Mouse (Mus musculus) gastrocnemius, postnatal 14 days (tissue): ENCODE measurements around the gene Exoc3. TPM values are rescaled to one million over a fixed set of nuclear protein-coding genes. Genes with fewer than 3 reads are reported as not detected.

Source experiments
- DNase-seq: peaks from one replicate; pipeline ENCODE4 v3.0.0; 2021; ENCODE audit warnings: mixed read lengths
- intact Hi-C: fragments of 180-260 bp; cut with DNase I; formaldehyde crosslinking; loops from one replicate; pipeline ENCODE4 v1.15.1; 2025; ENCODE audit warnings: low total_unique reads
- long read RNA-seq, 2 experiments: library from polyadenylated mRNA; stranded (forward); transcript quantifications; one replicate each; pipeline ENCODE4 v2.0.0; 2021
- total RNA-seq, 2 experiments: library from RNA; stranded (reverse); gene quantifications; 2 replicates each; pipeline ENCODE4 v1.2.3; 2021

The Exoc3 gene
- 10 to 100 TPM; 28.3 to 30.5 TPM for total RNA-seq
- long read RNA-seq, experiment 1, full-length matches to known transcripts, result 30 of 42 reads
- long read RNA-seq, experiment 1, partial matches to known transcripts, result 5 of 42 reads
- long read RNA-seq, experiment 1, other reads (novel, unspliced or antisense), result 7 of 42 reads
- long read RNA-seq, experiment 2, full-length matches to known transcripts, result 47 of 66 reads
- long read RNA-seq, experiment 2, partial matches to known transcripts, result 3 of 66 reads
- long read RNA-seq, experiment 2, other reads (novel, unspliced or antisense), result 16 of 66 reads

DNA sequence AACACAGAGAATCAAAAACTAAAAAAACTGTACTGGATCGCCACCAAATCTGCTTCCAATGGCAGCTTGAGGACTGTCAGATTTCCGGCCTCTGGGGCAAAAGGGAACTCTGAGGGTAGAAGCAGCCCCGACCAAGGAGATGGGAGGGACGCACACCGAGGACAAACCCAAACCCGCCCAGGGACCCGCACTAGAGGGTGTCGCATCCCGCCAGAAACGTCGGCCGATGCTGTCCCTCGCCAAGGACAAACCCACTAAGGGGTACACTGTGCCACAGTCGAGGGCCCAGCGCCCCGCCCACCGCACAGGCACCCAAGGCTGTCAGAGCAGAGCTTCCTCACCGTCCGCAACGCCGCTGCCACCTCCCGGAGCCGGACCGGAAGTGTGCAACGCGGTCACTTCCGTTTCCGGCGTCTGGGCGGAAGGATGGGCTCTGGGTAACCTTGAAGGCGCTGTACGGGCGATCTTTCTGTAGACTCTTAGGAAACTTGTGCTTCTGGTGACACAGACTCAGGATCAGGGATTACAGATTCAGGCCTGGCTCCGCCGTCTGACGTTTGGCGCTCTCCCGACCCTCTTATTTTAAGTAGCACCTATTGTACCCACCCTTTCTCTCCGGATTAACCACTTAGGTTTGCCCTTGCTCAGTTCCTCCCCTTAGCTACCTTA lies at the start of gene Exoc3:
Gene Exoc3 (minus strand): TSS at position 416 of the 669 bp plus-strand sequence.
- DNase-seq, result peak; percentile 91
- intact Hi-C loops, result no loop called here

DNA sequence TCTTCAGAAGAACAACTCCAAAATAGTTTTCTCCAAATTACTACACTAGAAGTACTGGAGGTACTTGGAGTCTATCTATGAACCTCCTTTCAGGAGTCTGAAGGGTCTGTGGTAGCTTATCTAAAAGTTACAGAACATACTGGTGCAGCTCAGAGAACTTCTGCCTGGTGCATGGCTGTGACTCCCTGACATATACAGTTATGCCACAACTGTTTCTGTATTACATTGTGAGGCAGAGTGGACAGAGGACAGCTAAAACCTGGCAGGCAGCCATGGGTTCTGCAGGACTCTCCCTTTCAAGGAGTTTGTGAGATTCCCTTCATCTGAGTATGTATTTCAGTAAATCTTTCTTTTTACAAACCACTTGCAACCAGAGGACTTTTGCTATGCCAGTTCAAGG lies 38.0 kb upstream of the Exoc3 start:
- intact Hi-C loops, result no loop called here
- no peak for DNase-seq

DNA sequence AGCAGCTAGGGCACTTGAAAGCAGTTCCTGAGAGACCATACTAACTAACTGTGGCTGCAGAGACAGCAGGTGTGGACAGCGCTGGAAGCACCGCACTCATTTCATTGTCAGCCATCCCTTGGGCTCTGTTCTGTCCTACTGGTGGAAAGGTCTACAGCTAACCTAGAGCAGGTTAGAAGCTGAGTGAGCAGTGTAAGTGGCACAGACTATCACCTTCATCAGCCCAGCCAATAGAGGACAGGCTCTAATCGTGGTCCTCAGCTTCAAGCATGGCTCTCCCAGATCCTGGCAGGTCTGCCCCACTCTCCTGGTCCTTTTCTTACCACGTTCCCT lies 37.3 kb upstream of the Exoc3 start:
- intact Hi-C loops, result no loop called here
- DNase-seq, result no peak

DNA sequence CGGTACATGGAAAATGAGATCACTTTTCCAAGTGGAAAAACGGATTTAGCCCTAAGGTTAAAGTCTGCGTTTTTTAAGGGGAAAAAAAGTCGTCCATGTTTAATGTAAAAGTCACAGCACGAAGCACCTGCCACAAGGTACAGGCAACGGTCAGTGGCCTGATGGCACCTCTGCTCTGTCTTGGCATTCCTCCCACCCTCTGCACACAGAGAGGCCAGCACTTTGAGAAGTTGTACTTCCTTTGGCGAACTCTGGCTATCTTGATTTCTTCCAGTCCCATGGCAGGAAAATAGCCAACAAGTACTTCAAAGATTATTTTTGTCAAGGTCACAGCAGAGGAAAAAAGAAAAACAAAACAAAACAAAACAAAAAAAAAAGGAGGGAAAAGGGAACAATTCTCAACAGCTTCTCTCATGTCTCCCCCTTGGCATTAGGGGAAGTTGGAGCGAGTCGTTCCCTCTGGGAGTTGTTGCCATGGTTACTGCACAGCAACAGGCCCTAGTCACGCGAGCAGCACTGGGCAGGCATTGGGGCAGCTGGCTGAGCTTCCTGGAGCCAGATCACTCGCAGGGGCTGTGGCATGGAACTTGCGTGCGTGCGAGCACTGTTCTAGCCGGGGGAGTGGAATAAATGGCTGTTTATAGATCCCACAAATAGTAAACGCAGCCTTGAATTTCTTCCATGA lies 36.8 kb upstream of the Exoc3 start:
- intact Hi-C loops, result no loop called here

DNA sequence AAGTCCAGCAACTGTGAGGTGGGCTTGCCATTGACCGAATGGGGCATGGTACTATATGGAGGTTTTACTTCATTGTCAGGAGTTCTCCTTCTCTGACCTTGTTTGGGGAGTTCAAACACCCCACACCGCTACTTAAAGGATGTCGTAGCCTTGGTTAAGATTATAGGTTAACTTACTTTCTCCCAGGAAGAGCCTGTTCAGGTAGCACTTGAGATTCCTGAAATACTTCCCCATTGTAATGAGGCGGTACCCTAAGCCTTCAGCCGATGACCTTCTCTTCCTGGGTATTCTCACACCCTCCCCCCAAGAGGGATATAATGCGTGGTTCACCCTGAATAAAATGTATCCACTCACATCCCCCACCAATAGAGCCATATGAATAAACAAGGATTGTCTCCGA lies 29.0 kb upstream of the Exoc3 start:
- intact Hi-C loops, result no loop called here
- no peak for DNase-seq

More for the DNA sequence above, 36.8 kb upstream of the Exoc3 start:
- peak; percentile 69 for DNase-seq

DNA sequence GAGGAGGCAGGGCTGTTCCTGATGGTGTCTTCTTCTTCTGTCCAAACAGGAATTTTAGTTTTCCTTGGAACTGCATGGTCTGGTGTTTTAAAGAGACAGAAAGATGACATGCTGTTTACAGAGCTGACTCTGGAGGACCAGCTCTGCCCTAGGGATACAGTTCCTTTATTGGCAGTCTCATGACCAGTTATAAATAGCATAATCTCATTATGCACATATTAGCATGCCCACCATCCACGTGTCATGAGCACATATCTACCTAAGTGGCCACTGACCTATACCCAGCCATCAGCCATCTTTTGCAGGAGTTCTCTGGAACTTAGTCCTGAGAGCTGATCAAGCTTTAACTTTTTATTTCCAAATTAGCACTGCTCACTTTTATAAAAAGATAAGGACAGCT lies 12.1 kb upstream of the Exoc3 start:
- DNase-seq, result no peak
- intact Hi-C loops, result no loop called here

DNA sequence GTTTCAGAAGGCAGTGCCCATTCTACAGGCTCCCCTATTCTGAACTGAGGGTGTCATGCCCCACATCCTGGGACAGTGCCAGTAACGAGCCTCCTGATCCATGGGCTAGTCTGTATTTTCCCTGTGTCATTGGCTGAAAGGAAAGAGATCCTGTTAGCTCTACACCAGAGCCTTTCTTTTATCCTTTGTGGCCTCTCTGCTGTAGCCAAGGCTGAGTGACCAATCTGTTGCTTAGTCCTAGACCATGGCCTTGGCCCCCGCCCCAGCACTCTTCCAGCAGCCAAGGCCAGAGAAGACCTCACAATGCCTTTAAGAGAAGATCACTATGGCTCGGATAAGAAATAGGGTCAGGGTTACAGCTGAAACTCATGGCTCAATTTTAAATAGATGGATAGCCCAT lies 9.9 kb upstream of the Exoc3 start:
- intact Hi-C loops, result no loop called here
- DNase-seq, result no peak

DNA sequence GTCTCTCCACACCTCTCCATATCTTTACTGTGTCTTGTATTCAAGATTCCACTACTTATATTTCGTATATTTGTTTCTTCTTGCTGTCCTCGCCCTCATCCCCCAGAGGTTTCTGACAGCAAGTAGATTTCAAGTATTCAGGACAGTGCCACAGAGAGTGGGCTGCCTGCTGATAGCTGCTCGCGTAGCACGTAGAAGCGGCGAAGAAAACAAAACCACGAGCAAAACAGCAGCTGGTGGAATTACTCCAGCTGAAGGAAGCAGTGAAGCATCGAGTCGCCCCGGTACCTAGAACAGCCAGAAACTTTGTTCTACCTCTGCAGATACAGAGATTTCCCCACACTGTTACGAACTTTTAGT lies 434 bp upstream of the Exoc3 start:
- intact Hi-C loops, result no loop called here
- DNase-seq, result no peak

DNA sequence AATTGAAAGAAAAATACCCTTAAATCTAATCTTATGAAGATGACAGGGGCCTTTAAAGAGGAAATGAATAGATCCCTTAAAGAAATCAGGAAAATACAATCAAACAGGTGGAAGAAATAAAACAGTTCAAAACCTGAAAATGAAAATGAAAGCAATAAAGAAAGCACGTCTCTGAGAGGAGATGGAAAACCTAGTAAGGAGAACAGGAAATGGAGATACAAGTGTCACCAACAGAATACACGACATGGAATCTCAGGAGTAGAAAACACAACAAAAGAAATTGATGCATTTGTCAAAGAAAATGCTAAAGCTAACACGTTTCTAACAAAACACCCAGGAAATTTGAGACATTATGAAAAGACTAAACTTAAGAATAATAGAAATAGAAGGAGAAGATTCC lies 12.1 kb downstream of the Exoc3 start:
- no peak for DNase-seq
- intact Hi-C loops, result no loop called here

DNA sequence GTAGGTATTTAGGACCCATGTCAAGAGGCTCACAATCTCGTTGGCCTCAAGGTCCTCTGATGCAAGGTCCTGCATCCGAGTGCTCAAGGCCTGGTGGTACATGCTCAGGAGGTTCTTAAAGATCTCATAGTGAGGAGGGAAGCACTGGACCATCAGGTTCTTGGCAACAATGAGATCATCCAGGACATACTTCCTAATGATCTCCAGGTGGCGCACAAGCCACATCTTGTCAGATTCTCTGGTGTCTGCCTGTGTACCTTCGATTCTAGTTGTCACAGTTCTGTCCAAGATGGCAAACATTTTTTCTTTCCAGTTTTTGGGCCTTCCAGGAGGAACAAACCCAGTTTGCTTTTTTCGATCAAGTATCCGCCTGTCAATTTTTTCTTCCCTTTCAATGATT lies 15.9 kb downstream of the Exoc3 start:
- no peak for DNase-seq

DNA sequence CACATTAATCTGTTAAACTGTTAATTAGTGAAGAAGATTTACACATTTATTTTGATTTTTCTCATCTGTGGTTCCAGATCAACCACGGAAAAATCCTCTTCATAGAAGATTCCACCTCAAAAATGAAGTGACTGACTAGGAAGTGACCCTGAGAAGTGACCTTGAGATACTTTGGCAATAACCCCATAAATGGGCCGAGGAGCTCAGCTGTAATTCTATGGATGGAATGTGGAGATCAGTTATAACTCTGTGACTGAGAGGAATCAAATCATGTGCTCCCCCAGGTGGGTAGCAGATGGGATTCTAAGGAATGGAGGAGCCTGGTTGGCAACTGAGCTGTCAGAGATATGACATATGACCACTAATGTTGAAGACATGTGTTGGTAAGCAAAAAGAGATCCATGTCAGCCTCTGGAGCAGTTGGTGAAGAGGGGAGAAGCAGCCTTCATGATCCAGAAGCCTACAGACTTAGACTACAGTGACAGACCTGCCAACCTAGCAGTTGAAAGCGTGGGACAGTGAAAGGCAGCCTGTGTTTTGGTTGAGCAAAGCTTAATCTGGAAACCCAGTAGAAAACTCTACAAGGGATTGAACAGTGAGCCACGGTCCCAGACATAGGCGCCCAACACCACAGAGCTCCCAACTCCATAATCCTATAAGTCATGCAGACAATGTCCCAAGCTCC lies 25.4 kb downstream of the Exoc3 start:
- intact Hi-C loops, result no loop called here

More for the DNA sequence above, 15.9 kb downstream of the Exoc3 start:
- intact Hi-C loops, result loop anchor here (5.0 kb wide), 1 partner anchor 110 kb away; no protein-coding TSS in a partner anchor

DNA sequence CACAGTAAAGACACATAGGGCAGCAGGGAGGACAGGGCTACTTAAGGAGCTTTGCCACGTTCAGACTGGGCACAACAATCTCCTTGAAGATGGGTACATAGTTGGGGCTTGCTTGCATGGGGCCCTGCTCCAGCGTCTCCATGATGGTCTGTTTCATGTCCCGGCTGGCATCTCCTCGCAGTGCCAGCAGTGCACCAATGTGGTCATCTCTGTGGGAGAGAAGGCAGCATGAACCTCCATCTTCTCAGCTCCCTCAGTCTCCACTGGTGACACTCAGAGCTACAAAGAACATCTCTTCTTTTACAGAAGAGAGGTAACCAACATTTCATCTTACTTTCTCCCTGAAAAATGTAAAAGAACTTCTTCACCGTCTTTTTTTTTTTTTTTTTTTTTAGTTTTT lies 36.5 kb downstream of the Exoc3 start:
- no peak for DNase-seq
- intact Hi-C loops, result no loop called here

More for the DNA sequence above, 25.4 kb downstream of the Exoc3 start:
- DNase-seq, result no peak

DNA sequence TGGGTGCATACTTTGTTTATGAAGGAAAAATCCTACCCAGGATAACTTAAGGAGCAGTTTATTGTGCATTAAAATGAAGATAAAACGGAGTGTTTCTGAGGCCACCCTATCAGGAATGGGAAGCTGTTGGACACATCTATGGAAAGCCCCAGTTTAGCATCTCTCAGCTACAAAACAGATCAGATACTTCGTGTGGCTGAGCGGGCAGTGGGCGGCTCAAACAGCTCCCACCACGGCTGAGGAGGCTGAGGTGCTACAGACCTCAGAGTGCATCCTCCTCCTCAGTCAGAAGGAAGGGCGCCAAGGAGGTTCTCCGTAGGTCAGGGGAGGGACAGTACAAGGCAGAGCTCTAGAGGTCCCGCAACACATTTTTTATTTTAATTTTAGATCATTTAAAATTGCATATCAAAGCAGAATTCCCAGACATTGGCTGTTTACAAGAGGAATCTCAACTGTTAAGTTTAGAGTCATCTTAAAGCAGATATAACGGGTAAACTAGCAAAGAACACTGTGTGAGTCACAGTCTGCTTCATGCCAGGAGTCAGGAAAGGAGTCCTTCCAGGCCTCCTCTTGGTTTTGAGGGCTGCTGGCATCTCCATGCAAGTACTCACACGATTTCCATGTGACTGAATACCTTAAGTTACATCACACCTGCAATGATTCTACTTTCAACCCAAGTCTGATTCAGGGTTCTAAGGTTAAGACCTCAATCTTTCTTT lies 38.9 kb downstream of the Exoc3 start:
- no peak for DNase-seq
- intact Hi-C loops, result no loop called here

DNA sequence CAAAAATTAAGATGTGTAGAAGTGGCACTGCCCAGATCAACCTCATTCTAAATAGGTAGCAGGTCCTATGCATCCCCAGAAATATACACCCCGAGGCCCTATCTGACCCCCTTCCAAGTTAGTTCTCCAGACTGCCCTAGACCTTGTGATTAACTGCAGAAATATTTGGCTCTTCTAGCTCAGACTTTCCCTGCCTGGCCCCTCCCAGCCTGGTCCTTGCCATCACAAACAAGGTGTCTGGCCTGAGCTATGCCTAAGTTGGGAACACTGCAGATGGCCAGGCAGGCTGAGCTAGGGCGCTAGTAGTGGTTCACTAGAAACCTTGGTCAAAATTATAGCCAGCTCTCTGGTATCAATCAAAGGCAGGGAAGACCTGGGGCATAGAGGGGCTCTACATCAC lies 41.0 kb downstream of the Exoc3 start:
- DNase-seq, result no peak
- intact Hi-C loops, result no loop called here

DNA sequence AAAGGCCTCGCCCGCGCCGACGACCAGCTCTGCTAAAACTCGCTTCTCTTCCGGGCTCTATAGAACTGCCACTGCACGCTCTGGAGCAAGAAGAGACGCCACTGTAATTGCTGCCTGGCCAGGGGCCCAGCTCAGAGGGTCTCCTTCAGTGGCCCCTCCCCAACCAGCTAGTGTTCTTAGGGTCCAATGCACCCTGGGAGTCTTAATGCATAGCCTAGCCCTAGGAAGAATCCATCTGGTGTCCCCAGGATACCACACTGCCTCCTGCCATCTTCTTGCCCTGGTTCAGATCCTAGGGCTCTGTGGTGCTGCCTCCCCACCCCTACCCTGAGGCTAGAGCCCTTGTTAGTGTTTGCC lies 41.5 kb downstream of the Exoc3 start:
- intact Hi-C loops, result no loop called here
- DNase-seq, result no peak

DNA sequence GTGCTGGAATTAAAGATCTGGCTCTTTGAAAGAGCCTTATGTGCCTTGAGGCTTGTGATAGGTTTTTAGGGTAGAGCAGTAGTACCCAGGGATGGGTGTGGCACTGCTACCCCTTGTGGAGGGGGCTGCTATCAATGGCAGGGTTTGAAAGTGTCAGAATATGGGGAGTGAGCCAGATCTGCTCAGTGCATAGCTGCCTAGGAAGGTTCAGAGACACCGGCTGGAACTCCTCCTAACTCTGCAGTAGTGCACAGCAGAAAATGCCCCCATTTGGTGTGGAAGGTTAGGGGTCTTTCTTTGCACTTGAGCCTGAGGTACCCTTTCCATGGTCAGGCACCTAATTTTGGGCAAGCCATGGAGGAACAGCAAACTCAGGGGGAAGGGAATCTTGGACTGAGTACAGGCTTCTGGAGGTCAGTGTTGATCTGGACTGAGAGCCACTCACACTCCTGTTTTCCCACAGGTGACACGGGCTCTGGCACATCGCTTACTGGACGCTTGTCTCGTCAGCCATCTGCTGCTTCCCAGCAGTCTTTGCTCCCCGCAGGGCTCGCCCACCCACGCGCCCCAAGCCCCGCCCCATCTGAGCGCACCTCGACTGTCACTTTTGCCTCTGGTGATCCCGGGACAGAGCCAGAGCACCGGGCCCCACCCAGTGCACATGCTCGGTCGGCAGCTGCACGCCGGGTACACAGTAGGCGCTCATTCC lies 42.0 kb downstream of the Exoc3 start:
- peak; percentile 41 for DNase-seq
- intact Hi-C loops, result no loop called here

DNA sequence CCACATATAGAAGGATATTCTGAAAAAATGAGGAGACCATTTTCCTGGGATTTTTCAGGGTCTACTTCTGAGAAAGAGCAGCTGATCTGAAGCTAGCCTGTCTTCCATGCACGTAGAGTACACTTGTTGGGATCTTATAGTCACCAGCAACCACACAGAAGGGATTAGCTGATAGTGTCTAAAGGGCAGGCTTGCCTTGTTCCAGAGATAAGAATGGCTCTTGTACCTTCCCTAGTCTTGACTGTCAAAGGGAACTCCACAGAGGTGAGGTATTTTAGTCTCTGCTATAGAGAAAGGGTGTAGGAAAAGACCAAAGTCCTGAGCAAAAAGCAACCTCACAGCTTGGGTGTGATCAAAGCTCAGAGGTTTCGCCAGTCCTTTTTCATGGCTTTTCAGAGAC lies 61.2 kb downstream of the Exoc3 start:
- intact Hi-C loops, result no loop called here
- DNase-seq, result no peak

DNA sequence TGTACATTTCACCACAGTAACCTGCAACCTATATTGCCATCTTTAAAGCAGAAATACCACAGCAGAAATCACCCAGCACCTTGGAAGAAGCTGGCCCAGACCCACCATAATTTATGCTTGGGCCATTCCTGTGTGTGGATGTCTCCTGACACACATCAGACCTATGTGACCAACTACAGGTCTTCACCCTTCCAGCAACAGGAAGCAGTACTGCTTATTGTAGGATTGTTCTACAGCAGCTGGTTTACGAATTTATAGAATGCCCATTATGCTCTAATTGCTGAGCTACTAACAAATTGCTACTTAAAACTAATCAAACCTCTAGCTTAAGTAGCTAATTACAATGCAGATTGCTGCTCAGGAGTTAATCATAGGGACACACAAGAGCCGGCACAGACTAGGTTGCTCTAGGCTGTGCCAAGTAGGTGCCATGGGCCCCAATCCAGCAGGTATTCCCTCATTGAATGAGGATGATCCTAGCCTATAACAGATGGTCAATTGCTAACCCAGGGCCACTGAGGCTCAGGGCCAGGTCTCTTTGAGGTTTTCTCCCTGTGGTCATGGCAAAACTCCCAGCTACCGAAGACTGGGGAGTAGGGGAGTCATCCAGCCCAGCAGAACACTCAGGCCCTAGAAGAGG lies 62.4 kb downstream of the Exoc3 start:
- intact Hi-C loops, result no loop called here

More for the DNA sequence above, 62.4 kb downstream of the Exoc3 start:
- no peak for DNase-seq
